Mouse (Mus musculus): ENCODE measurements around the gene Irf7. TPM values are rescaled to one million over a fixed set of nuclear protein-coding genes. Genes with fewer than 3 reads are reported as not detected.
A peak's percentile ranks its signal among the peaks of the same experiment; 100 is the strongest.

Irf7 gene
- polyA plus RNA-seq, 1 experiment from 2014 or later, result 0.83 TPM

- Histone ChIP-seq H3K27me3 (no peaks in the 10 kb centered on the region), H3K9ac (peak overlapping the region; percentile 75; the same call in 1 of the 2 replicates), H3K4me1 (peaks cover 40% of the 10 kb centered on the region), H3K4me3 (replicated peaks) (peak overlapping the region; percentile 69; the same call in 1 of the 2 replicates), H3K9me3 (no peaks in the 10 kb centered on the region), H3K27ac (no peak overlapping the region), H3K36me3 (replicated peaks) (peaks cover 25% of the 10 kb centered on the region), H3K4me2 (peak overlapping the region; percentile 96)
- WGBS, result 89% methylated on average over 11 of the region's 11 CpGs
- ATAC-seq (ENCODE audit: low FRiP score), result no peak
Observed at GRCm38 (mm10) chr7:141216894-141217293, 49.4 kb downstream of the Irf7 start.

- peak; percentile 67; the same call in 1 of the 2 replicates for ATAC-seq (ENCODE audit: low FRiP score)
- Histone ChIP-seq H3K4me3 (replicated peaks) (peak overlapping the region; percentile 69), H3K36me3 (replicated peaks) (peaks cover 25% of the 10 kb centered on the region), H3K27me3 (no peaks in the 10 kb centered on the region), H3K4me1 (peaks cover 35% of the 10 kb centered on the region), H3K4me2 (peak overlapping the region; percentile 96), H3K27ac (peak overlapping the region; percentile 95), H3K9ac (peak overlapping the region; percentile 75), H3K9me3 (no peaks in the 10 kb centered on the region)
- 1% methylated on average over 42 of the region's 42 CpGs for WGBS
Observed at GRCm38 (mm10) chr7:141215880-141216733, 50.2 kb downstream of the Irf7 start.

- Histone ChIP-seq H3K9me3 (no peaks in the 10 kb centered on the region), H3K9ac (peak within 1 kb of the TSS; percentile 75), H3K36me3 (replicated peaks) (peaks cover 25% of the 10 kb centered on the region), H3K27me3 (no peaks in the 10 kb centered on the region), H3K27ac (peak within 1 kb of the TSS; percentile 95), H3K4me3 (replicated peaks) (peak within 1 kb of the TSS; percentile 69), H3K4me1 (peaks cover 27% of the 10 kb centered on the region), H3K4me2 (peak within 1 kb of the TSS; percentile 96)
- ATAC-seq (ENCODE audit: low FRiP score), result peak; percentile 97
- under 1% methylated on average over 41 of the region's 41 CpGs for WGBS
Observed at GRCm38 (mm10) chr7:141215101-141215879, 51.0 kb downstream of the Irf7 start, which contains the start of gene Rassf7. TSS of gene Rassf7 (plus strand) at chr7:141215860.

- peak overlapping the region; percentile 75; the same call in 1 of the 2 replicates for H3K9ac ChIP-seq
- H3K27ac ChIP-seq, result peak overlapping the region; percentile 95; the same call in 1 of the 2 replicates
- peak overlapping the region; percentile 96 for H3K4me2 ChIP-seq
- 75% methylated on average over 3 of the region's 3 CpGs for WGBS
- H3K4me1 ChIP-seq, result peaks cover 27% of the 10 kb centered on the region
- no peak overlapping the region for H3K4me3 ChIP-seq (replicated peaks)
- H3K36me3 ChIP-seq (replicated peaks), result peaks cover 22% of the 10 kb centered on the region
- H3K27me3 ChIP-seq, result no peaks in the 10 kb centered on the region
- ATAC-seq (ENCODE audit: low FRiP score), result no peak
- no peaks in the 10 kb centered on the region for H3K9me3 ChIP-seq
Observed at GRCm38 (mm10) chr7:141214310-141214709, 52.0 kb downstream of the Irf7 start.

GRCm38 (mm10) chr7:141213605-141214235, 52.6 kb downstream of the Irf7 start, which contains the start of gene Lmntd2:
TSS of gene Lmntd2 (minus strand) at chr7:141214080.
- Histone ChIP-seq H3K36me3 (replicated peaks) (peaks cover 17% of the 10 kb centered on the region), H3K27me3 (no peaks in the 10 kb centered on the region), H3K4me1 (peaks cover 27% of the 10 kb centered on the region), H3K9me3 (no peaks in the 10 kb centered on the region), H3K4me3 (replicated peaks) (peak within 1 kb of the TSS; percentile 69), H3K27ac (peak within 1 kb of the TSS; percentile 95), H3K9ac (peak within 1 kb of the TSS; percentile 75), H3K4me2 (peak within 1 kb of the TSS; percentile 96)
- no peak for ATAC-seq (ENCODE audit: low FRiP score)
- WGBS, result 92% methylated on average over 11 of the region's 11 CpGs

- Histone ChIP-seq H3K9ac (no peak overlapping the region), H3K9me3 (no peaks in the 10 kb centered on the region), H3K4me1 (peaks cover 27% of the 10 kb centered on the region), H3K4me3 (replicated peaks) (no peak overlapping the region), H3K27ac (no peak overlapping the region), H3K36me3 (replicated peaks) (peaks cover 11% of the 10 kb centered on the region; the same call in 1 of the 2 replicates), H3K4me2 (no peak overlapping the region), H3K27me3 (no peaks in the 10 kb centered on the region)
- ATAC-seq (ENCODE audit: low FRiP score), result no peak
- 80% methylated on average over 3 of the region's 3 CpGs for whole genome bisulfite sequencing
Observed at GRCm38 (mm10) chr7:141213133-141213532, 53.1 kb downstream of the Irf7 start.

MicroRNAs encoded within 50 kb of the gene (microRNA counts, 519-probe panel; counts per million panel counts)
- 5,292 counts per million, percentile 74 among the panel's probes with 10 or more counts for microRNA mmu-miR-210

Small RNAs within 50 kb of the gene (microRNA-seq; reads per million reads assigned to microRNA genes)
- 799 reads per million, percentile 75 among the genes with 10 or more reads in this experiment for gene Mir210

Other genes starting within 250 kb of the Irf7 start
- gene Ifitm6, start 248.6 kb downstream of the Irf7 start, polyA plus RNA-seq (2016; fragmentation: Nextera tagmentation; extraction: Ambion mirVana), result not detected in 2 replicates
- gene Gm17387, start 237.3 kb downstream of the Irf7 start, polyA plus RNA-seq (2016; fragmentation: Nextera tagmentation; extraction: Ambion mirVana), result not detected in 2 replicates
- gene B4galnt4, start 205.4 kb downstream of the Irf7 start, polyA plus RNA-seq (2016; fragmentation: Nextera tagmentation; extraction: Ambion mirVana), result 40.7 and 43.6 TPM in 2 replicates
- gene Pkp3, start 188.3 kb downstream of the Irf7 start, polyA plus RNA-seq (2016; fragmentation: Nextera tagmentation; extraction: Ambion mirVana), result 1.3 and 1.5 TPM in 2 replicates
- gene Sigirr, start 165.9 kb downstream of the Irf7 start, polyA plus RNA-seq (2016; fragmentation: Nextera tagmentation; extraction: Ambion mirVana), result 1.3 and 1.5 TPM in 2 replicates
- 0.31 and 0.37 TPM in 2 replicates for gene Ano9, start 148.7 kb downstream of the Irf7 start, polyA plus RNA-seq (2016; fragmentation: Nextera tagmentation; extraction: Ambion mirVana)
- 63.5 and 64.9 TPM in 2 replicates for gene Ptdss2, start 144.1 kb downstream of the Irf7 start, polyA plus RNA-seq (2016; fragmentation: Nextera tagmentation; extraction: Ambion mirVana)
- gene Rnh1, start 93.6 kb downstream of the Irf7 start, polyA plus RNA-seq (2016; fragmentation: Nextera tagmentation; extraction: Ambion mirVana), result 47.2 and 49.7 TPM in 2 replicates
- gene Hras, start 72.5 kb downstream of the Irf7 start, polyA plus RNA-seq (2016; fragmentation: Nextera tagmentation; extraction: Ambion mirVana), result 79.1 and 89.4 TPM in 2 replicates
- 14.2 and 16.0 TPM in 2 replicates for gene Lrrc56, start 72.3 kb downstream of the Irf7 start, polyA plus RNA-seq (2016; fragmentation: Nextera tagmentation; extraction: Ambion mirVana)
- gene Lmntd2, start 52.4 kb downstream of the Irf7 start, polyA plus RNA-seq (2016; fragmentation: Nextera tagmentation; extraction: Ambion mirVana), result 3.3 and 3.7 TPM in 2 replicates
- gene Rassf7, start 50.6 kb downstream of the Irf7 start, polyA plus RNA-seq (2016; fragmentation: Nextera tagmentation; extraction: Ambion mirVana), result 35.4 and 38.5 TPM in 2 replicates
- gene Phrf1, start 37.7 kb downstream of the Irf7 start, polyA plus RNA-seq (2016; fragmentation: Nextera tagmentation; extraction: Ambion mirVana), result 106 and 107 TPM in 2 replicates
- gene Cdhr5, start 10.3 kb upstream of the Irf7 start, polyA plus RNA-seq (2016; fragmentation: Nextera tagmentation; extraction: Ambion mirVana), result not detected in 2 replicates
- gene Sct, start 12.7 kb upstream of the Irf7 start, polyA plus RNA-seq (2016; fragmentation: Nextera tagmentation; extraction: Ambion mirVana), result 0.70 TPM in 1 of 2 replicates, not detected in the other
- gene Drd4, start 25.5 kb upstream of the Irf7 start, polyA plus RNA-seq (2016; fragmentation: Nextera tagmentation; extraction: Ambion mirVana), result 0.38 and 0.60 TPM in 2 replicates
- gene Deaf1, start 61.2 kb upstream of the Irf7 start, polyA plus RNA-seq (2016; fragmentation: Nextera tagmentation; extraction: Ambion mirVana), result 74.0 and 78.4 TPM in 2 replicates
- 59.9 and 63.6 TPM in 2 replicates for gene Tmem80, start 61.3 kb upstream of the Irf7 start, polyA plus RNA-seq (2016; fragmentation: Nextera tagmentation; extraction: Ambion mirVana)
- gene Eps8l2, start 72.4 kb upstream of the Irf7 start, polyA plus RNA-seq (2016; fragmentation: Nextera tagmentation; extraction: Ambion mirVana), result 1.2 and 1.7 TPM in 2 replicates
- gene Taldo1, start 125.7 kb upstream of the Irf7 start, polyA plus RNA-seq (2016; fragmentation: Nextera tagmentation; extraction: Ambion mirVana), result 397 and 407 TPM in 2 replicates
- 47.0 and 50.0 TPM in 2 replicates for gene Gatd1, start 147.7 kb upstream of the Irf7 start, polyA plus RNA-seq (2016; fragmentation: Nextera tagmentation; extraction: Ambion mirVana)
- 20.5 and 22.5 TPM in 2 replicates for gene Cend1, start 163.0 kb upstream of the Irf7 start, polyA plus RNA-seq (2016; fragmentation: Nextera tagmentation; extraction: Ambion mirVana)
- 57.4 and 60.9 TPM in 2 replicates for gene Slc25a22, start 171.4 kb upstream of the Irf7 start, polyA plus RNA-seq (2016; fragmentation: Nextera tagmentation; extraction: Ambion mirVana)
- 16.9 and 18.8 TPM in 2 replicates for gene Pidd1, start 177.5 kb upstream of the Irf7 start, polyA plus RNA-seq (2016; fragmentation: Nextera tagmentation; extraction: Ambion mirVana)
- 950 and 986 TPM in 2 replicates for gene Rplp2, start 180.9 kb upstream of the Irf7 start, polyA plus RNA-seq (2016; fragmentation: Nextera tagmentation; extraction: Ambion mirVana)
- gene Pnpla2, start 188.7 kb upstream of the Irf7 start, polyA plus RNA-seq (2016; fragmentation: Nextera tagmentation; extraction: Ambion mirVana), result 16.2 and 18.3 TPM in 2 replicates
- 4.0 and 4.3 TPM in 2 replicates for gene Cracr2b, start 194.6 kb upstream of the Irf7 start, polyA plus RNA-seq (2016; fragmentation: Nextera tagmentation; extraction: Ambion mirVana)
- 13.9 and 18.2 TPM in 2 replicates for gene Cd151, start 200.9 kb upstream of the Irf7 start, polyA plus RNA-seq (2016; fragmentation: Nextera tagmentation; extraction: Ambion mirVana)
- 69.8 and 78.4 TPM in 2 replicates for gene Polr2l, start 208.7 kb upstream of the Irf7 start, polyA plus RNA-seq (2016; fragmentation: Nextera tagmentation; extraction: Ambion mirVana)
- 18.8 and 24.2 TPM in 2 replicates for gene Tspan4, start 208.8 kb upstream of the Irf7 start, polyA plus RNA-seq (2016; fragmentation: Nextera tagmentation; extraction: Ambion mirVana)

All from forebrain, embryonic 12.5 days (tissue).